Mouse (Mus musculus) duodenum, adult 2 months (tissue): ENCODE data around the gene Olfr3. TPM values are rescaled to one million over a fixed set of nuclear protein-coding genes. Genes with fewer than 3 reads are reported as not detected.

Source experiments
- polyA plus RNA-seq: library from polyadenylated mRNA; depleted of rRNA; stranded (reverse); fragments of >200 nt; gene quantifications from 2 replicates; pipeline ENCODE4 v1.2.3, GENCODE M21; 2012; ENCODE audit warnings: low replicate concordance; rRNA removed

Gene Olfr3
- polyA plus RNA-seq = not detected in 2 replicates

DNA sequence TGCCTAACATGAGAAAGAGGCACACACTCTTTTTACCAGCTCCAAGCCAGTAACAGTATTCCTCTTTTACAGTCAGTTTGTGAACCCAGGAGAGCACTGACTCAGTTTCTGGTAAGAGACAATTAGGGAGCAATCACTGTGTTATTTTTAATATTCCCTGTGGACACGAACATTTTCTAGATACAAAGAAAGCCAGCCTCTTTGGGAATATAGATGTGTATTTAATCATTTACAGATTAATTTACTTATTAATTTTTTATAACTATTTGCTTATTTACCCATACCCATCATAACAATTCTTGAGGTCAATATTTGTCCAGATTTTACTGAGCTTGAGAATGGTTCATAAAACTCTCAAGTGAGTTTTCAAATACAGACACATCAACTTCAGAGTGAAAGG lies at the start of gene Olfr3:
Olfr3 (minus strand) TSS at position 101 of the 400 bp plus-strand sequence.

GRCm38 (mm10) chr2:36862560-36862959 lies 45.7 kb upstream of the Olfr3 start, which contains the start of gene Olfr351:
Gene Olfr351, minus strand, starts transcription at chr2:36862660.

DNA sequence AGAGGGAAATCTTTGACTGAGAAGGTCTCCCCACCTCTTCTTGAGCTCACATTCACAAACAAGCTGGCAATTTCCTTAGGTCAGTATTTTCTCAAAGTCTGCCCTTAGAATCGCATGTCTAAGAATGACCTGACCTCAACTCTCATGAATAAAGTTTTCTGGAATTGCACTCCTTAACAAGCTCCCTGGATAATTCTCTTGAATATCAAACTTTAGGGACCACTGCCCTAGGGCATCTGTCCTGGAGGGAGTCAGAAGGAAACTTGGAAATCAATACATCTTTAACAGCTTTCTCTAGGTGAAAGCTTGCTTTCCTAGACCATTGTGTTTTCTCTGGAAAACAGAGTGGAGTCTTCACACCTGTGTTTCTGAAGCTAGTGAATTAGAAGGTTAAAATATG lies 29.2 kb upstream of the Olfr3 start, which contains the start of gene Olfr350:
Olfr350 (plus strand) TSS at position 301 of the 400 bp plus-strand sequence.

DNA sequence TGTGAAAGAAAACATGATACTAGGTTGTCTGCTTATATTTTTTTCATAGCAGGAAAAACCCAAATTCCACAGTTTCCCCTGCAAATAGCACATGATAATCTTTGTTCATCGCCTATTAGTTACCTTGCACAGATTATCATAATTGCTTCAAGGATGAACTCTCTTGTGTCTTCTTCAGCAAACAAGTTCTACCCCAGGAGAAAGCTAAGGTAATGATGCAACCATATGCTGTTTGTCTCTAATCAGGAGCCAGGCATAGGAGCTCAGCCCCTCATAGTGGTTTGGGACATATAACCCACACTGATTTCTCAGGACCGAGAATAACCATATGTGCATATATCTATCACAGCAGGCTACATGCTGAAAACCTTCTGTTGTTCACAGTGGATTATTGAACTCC lies 26.6 kb downstream of the Olfr3 start, which contains the start of gene Olfr50:
Olfr50 (plus strand) TSS at position 301 of the 400 bp plus-strand sequence.

GRCm38 (mm10) chr2:36783976-36784375 lies 32.9 kb downstream of the Olfr3 start, which contains the start of gene Olfr348:
Gene Olfr348, plus strand, starts transcription at chr2:36784276.

Other genes starting within 250 kb of the Olfr3 start
- not detected in 2 replicates for gene Olfr345, start 177.0 kb downstream of the Olfr3 start, polyA plus RNA-seq
- not detected in 2 replicates for gene Olfr346, start 131.2 kb downstream of the Olfr3 start, polyA plus RNA-seq
- gene Olfr347, start 85.1 kb downstream of the Olfr3 start, polyA plus RNA-seq = not detected in 2 replicates
- gene Olfr348, start 32.8 kb downstream of the Olfr3 start, polyA plus RNA-seq = not detected in 2 replicates
- not detected in 2 replicates for gene Olfr50, start 26.5 kb downstream of the Olfr3 start, polyA plus RNA-seq
- not detected in 2 replicates for gene Olfr350, start 29.3 kb upstream of the Olfr3 start, polyA plus RNA-seq
- gene Olfr351, start 45.6 kb upstream of the Olfr3 start, polyA plus RNA-seq = not detected in 2 replicates
- gene Olfr352, start 51.4 kb upstream of the Olfr3 start, polyA plus RNA-seq = not detected in 2 replicates
- gene Olfr353, start 75.9 kb upstream of the Olfr3 start, polyA plus RNA-seq = not detected in 2 replicates
- not detected in 2 replicates for gene Olfr354, start 88.6 kb upstream of the Olfr3 start, polyA plus RNA-seq
- not detected in 2 replicates for gene Olfr355, start 111.9 kb upstream of the Olfr3 start, polyA plus RNA-seq
- not detected in 2 replicates for gene Olfr356, start 120.1 kb upstream of the Olfr3 start, polyA plus RNA-seq
- gene Olfr357, start 176.8 kb upstream of the Olfr3 start, polyA plus RNA-seq = not detected in 2 replicates
- not detected in 2 replicates for gene Olfr358, start 192.3 kb upstream of the Olfr3 start, polyA plus RNA-seq
- gene Olfr360, start 248.7 kb upstream of the Olfr3 start, polyA plus RNA-seq = not detected in 2 replicates